Mouse (Mus musculus): ENCODE data around the gene Cygb.
"Not testable (repeated sequence)": the region's sequence is repeated elsewhere in the genome, so short reads cannot be mapped to it uniquely, and the experiment has no call there.

Gene Cygb

GRCm38 (mm10) chr11:116654255-116654821 is at the start of gene Cygb:
Gene Cygb (minus strand): TSS chr11:116654313.
- DNase-seq (ENCODE audit: low read depth) = no peak

GRCm38 (mm10) chr11:116701377-116701841 is 47.3 kb upstream of the Cygb start:
- peak; percentile 44 for DNase-seq (ENCODE audit: low read depth)

DNA sequence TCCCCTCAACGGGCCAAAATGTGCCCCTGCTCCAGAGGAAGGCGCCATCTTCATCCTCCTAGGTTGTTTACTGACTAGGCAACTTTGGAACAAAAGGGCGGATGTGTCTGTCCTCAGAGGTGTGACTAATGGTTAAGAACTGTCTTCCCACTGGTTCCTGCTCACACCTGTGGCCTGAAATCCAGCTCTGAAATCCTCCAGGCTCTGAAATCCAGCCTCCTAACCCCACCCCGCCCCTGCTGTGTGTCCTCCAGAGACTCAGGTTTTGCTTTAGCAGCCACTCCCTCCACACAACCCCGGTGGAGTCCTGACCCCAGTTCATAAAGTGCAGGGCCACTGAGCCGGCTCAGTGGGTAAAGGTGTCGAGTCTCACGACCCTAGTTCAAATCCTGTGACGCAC is 43.4 kb upstream of the Cygb start:
- DNase-seq (ENCODE audit: low read depth) = no peak

GRCm38 (mm10) chr11:116696426-116696825 is 42.3 kb upstream of the Cygb start:
- no peak for DNase-seq (ENCODE audit: low read depth)

DNA sequence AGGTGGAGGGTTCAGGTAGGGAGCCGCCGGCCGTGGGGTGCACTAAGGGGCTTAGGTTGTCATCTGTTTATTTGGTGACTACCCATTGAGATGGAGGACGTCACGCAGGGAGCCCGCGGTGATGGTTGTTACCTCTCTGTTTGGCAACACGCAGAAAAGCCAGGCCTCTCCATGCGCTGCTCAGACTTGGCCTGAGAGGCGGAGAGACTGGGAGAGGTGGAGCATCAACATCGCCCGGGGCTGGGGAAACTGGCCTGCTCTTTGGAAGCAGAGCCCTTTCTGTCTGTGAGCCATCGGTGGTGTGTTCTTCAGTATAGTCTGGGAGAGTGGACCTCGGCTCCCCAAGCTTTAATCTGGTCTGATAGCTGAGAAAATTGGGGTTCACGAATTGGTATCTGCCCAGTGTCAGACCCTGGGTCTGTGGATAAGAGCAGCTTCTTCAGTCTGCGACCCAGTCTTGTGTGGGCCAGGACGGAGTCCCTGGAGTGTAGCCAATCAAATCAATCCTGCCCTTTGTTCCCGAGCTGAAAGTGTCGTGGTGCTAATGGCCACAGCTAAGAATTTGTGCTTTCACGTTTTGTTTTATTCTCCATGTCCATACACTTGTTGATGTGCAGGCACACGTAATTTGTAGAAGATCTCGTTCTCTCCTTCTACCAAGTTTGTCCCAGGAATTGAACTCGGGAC is 41.2 kb upstream of the Cygb start:
- no peak for DNase-seq (ENCODE audit: low read depth)

DNA sequence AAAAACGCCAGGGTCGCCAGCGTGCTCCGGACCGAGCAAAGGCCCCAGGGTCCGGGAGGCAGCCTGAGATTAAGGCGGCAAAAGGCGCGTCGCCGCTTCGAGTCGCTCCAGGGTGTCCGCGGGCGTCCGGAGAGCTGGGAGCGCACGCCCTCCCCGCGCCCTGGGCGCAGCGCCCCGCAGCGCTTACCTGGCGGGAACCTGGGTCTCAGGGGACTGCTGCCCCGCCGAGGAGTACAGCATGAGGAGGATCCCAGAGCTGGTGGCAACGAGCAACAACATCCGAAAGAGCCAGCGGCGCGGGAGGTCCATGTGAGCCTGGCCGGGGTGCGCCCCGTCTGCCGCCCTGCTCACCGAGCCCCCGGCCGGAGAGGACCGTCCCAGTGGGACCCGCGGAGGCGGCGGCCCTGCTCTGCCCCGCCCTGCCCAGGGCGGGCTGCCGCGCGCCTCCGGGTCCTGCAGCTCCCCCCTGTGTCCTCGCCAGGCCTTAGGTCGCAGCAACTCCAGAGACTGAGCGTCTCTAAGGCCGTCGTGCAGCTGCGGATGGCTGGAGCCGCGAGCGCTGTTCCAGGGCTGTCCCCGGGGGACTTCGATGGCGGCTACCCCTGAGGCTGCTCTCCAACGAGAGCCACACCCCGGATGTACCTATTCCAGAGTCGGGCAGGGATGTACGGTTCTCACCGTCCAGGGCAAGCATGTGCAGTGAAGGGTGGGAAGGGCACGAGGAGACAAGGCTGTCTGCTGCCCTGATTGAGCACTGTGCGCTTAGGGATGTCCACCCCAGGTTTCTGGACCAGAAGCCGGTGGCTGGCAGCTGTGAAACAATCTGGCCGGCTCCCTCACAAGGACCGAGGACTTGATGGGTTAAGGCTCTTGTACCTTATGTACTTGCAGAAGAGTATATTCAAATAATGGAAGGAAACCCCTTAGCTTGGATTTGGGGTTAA is 40.4 kb upstream of the Cygb start:
- no peak for DNase-seq (ENCODE audit: low read depth)

- no peak for DNase-seq (ENCODE audit: low read depth)
These were observed 39.8 kb upstream of the Cygb start for GRCm38 (mm10) chr11:116693899-116694249.

GRCm38 (mm10) chr11:116690701-116691575 is 36.8 kb upstream of the Cygb start:
- DNase-seq (ENCODE audit: low read depth) = no peak

GRCm38 (mm10) chr11:116689622-116690021 is 35.5 kb upstream of the Cygb start:
- no peak for DNase-seq (ENCODE audit: low read depth)

- DNase-seq (ENCODE audit: low read depth) = no peak
These were observed 33.8 kb upstream of the Cygb start for GRCm38 (mm10) chr11:116687897-116688296.

DNA sequence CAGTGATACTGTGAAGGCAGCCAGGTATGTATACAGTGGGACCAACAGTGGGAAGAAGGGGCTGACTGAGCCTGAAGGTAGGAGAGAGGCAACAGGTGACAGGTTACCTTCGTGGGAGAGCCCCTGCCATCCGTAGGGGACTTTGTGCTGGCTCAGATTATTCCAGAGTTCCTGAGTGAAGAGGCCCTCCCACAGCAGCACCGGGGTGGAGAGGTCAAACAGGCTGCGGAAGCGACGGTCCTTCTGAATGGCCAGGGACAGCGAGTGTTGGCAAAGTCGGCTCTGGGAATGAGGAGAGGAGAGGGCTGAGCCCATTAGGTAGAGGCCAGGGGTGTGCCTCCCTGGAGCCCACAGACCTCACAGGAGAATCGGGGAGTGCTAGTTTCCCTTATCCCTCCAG is 31.6 kb upstream of the Cygb start:
- no peak for DNase-seq (ENCODE audit: low read depth)

DNA sequence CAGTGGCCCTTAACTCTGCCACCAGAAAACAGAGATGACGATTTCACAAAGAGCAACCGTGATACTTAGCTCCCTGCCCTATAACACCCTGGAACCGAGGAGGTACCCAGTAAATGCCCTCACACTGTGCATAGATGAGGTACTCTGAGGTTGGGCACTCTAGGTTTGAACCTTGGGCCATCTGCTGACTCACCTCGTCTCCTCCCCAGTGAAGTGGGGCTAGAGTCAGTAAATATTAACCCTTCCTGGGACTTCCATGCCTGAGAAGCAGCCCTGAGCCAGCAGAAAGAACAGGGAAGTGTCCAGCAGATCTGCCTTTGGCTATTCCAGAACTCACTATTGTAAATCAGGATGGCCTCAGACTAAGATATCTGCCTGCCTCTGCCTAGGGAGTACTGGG is 29.7 kb upstream of the Cygb start:
- no peak for DNase-seq (ENCODE audit: low read depth)

DNA sequence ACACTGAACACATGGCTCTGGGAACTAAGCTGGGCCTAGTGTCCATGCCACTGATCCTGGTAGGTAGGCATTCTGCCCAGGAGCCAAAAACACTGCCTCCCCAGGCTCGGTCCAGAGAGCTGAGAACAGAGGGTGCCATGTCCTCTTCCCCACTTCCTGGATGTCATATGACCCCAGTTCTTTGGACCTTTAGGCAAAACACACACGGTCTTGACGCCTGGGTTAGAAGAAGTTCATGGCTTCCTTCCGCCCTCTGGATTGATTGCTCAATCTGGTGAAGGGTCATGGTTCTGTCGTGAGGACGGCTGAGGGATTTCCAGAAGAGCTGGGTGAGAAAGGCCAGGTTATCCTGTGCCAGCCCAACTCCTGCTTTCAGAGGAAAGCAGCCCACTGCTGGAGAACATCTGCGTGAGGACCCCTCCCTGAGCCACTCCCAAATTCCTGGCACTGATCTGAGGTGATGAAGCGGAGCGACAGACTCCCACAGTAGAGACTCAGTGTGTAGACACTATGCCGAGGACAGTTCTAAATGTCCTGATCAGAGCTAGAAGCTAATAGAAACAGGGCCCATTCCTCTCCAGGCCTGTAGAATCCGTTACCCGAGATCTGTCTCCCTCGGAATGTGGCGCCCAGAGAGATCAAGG is 28.5 kb upstream of the Cygb start:
- DNase-seq (ENCODE audit: low read depth) = peak; percentile 45

DNA sequence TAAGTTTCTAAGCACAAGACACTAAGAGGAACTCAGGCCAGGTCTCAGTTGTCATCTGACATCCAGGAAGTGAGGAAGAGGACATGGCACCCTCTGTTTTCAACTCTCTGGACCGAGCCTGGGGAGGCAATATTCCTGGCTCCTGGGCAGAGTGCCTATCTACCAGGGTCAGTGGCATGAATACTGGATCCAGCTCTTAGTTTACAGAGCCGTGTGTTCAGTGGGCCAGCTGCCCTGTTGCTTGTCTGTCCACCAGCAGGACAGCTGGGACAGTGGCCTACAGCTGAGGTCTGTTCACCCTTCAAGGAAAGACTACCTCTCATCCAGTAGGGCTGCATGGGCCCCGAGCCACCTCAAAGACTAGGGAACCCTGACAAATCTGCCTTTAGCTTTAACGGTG is 27.0 kb upstream of the Cygb start:
- DNase-seq (ENCODE audit: low read depth) = no peak

DNA sequence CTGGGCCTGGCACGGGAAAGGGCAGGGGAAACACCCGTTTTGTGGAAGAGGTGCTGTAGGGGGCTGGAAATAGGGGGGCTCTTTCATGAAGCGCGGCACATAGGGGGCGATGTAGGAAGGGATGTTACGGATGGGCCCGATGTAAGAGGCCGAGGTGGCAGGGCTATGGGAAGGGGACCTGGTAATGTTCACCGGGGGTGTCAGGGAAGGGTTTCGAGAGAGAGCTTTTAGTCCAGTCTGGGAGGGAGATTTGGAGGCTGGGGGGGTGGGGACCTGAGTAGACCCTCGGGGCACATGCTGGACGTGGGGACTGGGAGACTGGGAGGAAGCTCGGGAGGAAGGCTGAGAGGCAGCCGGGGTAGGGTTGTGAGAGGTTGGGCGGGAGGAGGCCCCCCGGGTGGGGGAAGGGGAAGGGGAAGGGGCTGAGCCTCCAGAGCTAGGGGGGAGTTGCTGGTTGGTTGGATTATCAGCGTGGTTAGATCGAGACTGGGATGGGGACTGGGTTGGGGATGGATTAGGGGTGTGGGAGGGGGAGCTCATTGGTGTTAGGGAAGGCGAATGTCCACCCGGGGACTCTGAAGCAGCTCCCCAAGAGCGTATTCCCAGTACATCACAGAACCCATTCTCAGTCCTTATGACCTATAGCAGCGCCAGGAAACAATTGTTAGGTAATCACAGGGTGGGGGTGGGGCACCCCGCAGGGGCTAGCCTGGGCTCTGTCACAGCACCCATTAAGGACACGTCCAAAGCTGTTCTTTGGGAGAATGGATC is 26.4 kb upstream of the Cygb start:
- DNase-seq (ENCODE audit: low read depth) = no peak

GRCm38 (mm10) chr11:116679148-116679547 is 25.0 kb upstream of the Cygb start:
- no peak for DNase-seq (ENCODE audit: low read depth)

DNA sequence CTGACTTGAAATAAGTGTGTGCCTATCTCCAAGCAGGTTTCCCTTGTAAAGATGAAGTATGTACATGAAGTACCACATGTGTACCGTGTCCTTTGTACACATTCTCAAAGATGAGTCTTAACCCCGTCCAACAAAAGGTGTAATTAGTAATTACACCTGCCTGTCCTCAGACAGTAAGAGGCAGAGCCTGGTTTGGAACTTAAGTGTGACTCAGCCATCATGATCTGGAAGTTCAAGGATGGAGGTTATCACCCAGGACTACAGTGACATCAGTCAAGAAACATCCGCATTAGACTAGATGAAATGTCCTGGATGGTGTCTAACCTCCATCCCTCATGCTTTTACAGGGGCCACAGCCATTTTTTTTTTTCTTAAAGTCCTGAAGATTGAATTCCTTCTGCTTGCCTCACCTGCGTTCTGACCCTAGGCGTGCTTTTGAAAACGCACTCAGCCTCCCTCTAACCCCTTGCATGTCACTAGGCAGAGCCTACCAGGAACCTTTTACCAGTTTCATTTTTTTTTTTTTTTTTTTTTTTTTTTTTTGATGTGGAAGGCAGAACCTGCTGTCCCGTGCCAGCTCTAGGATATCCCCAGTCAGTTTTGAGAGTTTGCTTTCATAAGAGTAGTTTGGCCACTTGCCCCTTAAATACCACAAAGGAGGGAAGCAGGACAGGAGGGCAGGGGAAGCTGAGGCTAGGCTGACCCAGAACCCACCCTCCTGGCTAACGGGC is 23.8 kb upstream of the Cygb start:
- DNase-seq (ENCODE audit: low read depth) = no peak

GRCm38 (mm10) chr11:116676175-116676976 is 22.3 kb upstream of the Cygb start:
- no peak for DNase-seq (ENCODE audit: low read depth)

- not testable (repeated sequence) for DNase-seq (ENCODE audit: low read depth)
These were observed 21.3 kb upstream of the Cygb start for GRCm38 (mm10) chr11:116675429-116675828.

Data from 416B (cell line).